Mouse (Mus musculus): ENCODE measurements around the gene Slc25a42. TPM values are rescaled to one million over a fixed set of nuclear protein-coding genes. Genes with fewer than 3 reads are reported as not detected.
"Not testable (repeated sequence)": the region's sequence is repeated elsewhere in the genome, so short reads cannot be mapped to it uniquely, and the experiment has no call there.

The Slc25a42 gene
- polyA plus RNA-seq, 1 experiment from 2014 or later: 7.6 TPM

GRCm38 (mm10) chr8:70233606-70234005, 21.5 kb upstream of the Slc25a42 start:
- ATAC-seq (replicated peaks; ENCODE audit: insufficient number of reproducible peaks, insufficient read depth, low FRiP score, low read depth): no peak
- 5% methylated on average over 13 of the region's 13 CpGs for WGBS
- Histone ChIP-seq H3K4me2 (peak overlapping the region; percentile 84), H3K36me3 (peaks cover 44% of the 10 kb centered on the region), H3K9ac (peak overlapping the region; percentile 76), H3K27me3 (no peaks in the 10 kb centered on the region), H3K9me3 (replicated peaks) (no peaks in the 10 kb centered on the region), H3K27ac (peak overlapping the region; percentile 93; the same call in 1 of the 2 replicates), H3K4me1 (replicated peaks) (peaks cover 20% of the 10 kb centered on the region), H3K4me3 (peak overlapping the region; percentile 78)

GRCm38 (mm10) chr8:70230837-70231236, 18.7 kb upstream of the Slc25a42 start:
- H3K27ac ChIP-seq: no peak overlapping the region
- H3K4me3 ChIP-seq: no peak overlapping the region
- H3K4me2 ChIP-seq: no peak overlapping the region
- no peak for ATAC-seq (replicated peaks; ENCODE audit: insufficient number of reproducible peaks, insufficient read depth, low FRiP score, low read depth)
- H3K9me3 ChIP-seq (replicated peaks): no peaks in the 10 kb centered on the region
- H3K27me3 ChIP-seq: no peaks in the 10 kb centered on the region
- 88% methylated on average over 9 of the region's 9 CpGs for WGBS
- peaks cover 16% of the 10 kb centered on the region for H3K4me1 ChIP-seq (replicated peaks)
- H3K9ac ChIP-seq: no peak overlapping the region
- peaks cover 31% of the 10 kb centered on the region for H3K36me3 ChIP-seq

- WGBS: 79% methylated on average over 4 of the region's 4 CpGs
- H3K4me3 ChIP-seq: no peak overlapping the region
- H3K27ac ChIP-seq: no peak overlapping the region
- H3K4me2 ChIP-seq: no peak overlapping the region
- ATAC-seq (replicated peaks; ENCODE audit: insufficient number of reproducible peaks, insufficient read depth, low FRiP score, low read depth): no peak
- no peaks in the 10 kb centered on the region for H3K9me3 ChIP-seq (replicated peaks)
- no peak overlapping the region for H3K9ac ChIP-seq
- H3K27me3 ChIP-seq: no peaks in the 10 kb centered on the region
- H3K36me3 ChIP-seq: peaks cover 44% of the 10 kb centered on the region
- H3K4me1 ChIP-seq (replicated peaks): no peaks in the 10 kb centered on the region
Observed at GRCm38 (mm10) chr8:70227997-70228396, 15.9 kb upstream of the Slc25a42 start.

- Histone ChIP-seq H3K36me3 (peaks cover 31% of the 10 kb centered on the region; the same call in 1 of the 2 replicates), H3K27me3 (no peaks in the 10 kb centered on the region), H3K4me2 (no peak overlapping the region), H3K9me3 (replicated peaks) (no peaks in the 10 kb centered on the region), H3K4me1 (replicated peaks) (peaks cover 18% of the 10 kb centered on the region), H3K9ac (no peak overlapping the region), H3K27ac (no peak overlapping the region), H3K4me3 (no peak overlapping the region)
- 48% methylated on average over 6 of the region's 6 CpGs for WGBS
- no peak for ATAC-seq (replicated peaks; ENCODE audit: insufficient number of reproducible peaks, insufficient read depth, low FRiP score, low read depth)
Observed at GRCm38 (mm10) chr8:70223341-70223740, 11.2 kb upstream of the Slc25a42 start.

GRCm38 (mm10) chr8:70222041-70222440, 9.9 kb upstream of the Slc25a42 start:
- H3K27ac ChIP-seq: no peak overlapping the region
- H3K9me3 ChIP-seq (replicated peaks): no peaks in the 10 kb centered on the region
- H3K4me1 ChIP-seq (replicated peaks): peaks cover 18% of the 10 kb centered on the region
- no peak overlapping the region for H3K4me3 ChIP-seq
- ATAC-seq (replicated peaks; ENCODE audit: insufficient number of reproducible peaks, insufficient read depth, low FRiP score, low read depth): no peak
- no peaks in the 10 kb centered on the region for H3K27me3 ChIP-seq
- no peak overlapping the region for H3K9ac ChIP-seq
- 93% methylated on average over 12 of the region's 12 CpGs for WGBS
- H3K36me3 ChIP-seq: peaks cover 24% of the 10 kb centered on the region; the same call in 1 of the 2 replicates
- no peak overlapping the region for H3K4me2 ChIP-seq

- no peak overlapping the region for H3K4me2 ChIP-seq
- no peak for ATAC-seq (replicated peaks; ENCODE audit: insufficient number of reproducible peaks, insufficient read depth, low FRiP score, low read depth)
- H3K4me3 ChIP-seq: no peak overlapping the region
- peaks cover 22% of the 10 kb centered on the region for H3K4me1 ChIP-seq (replicated peaks)
- peaks cover 24% of the 10 kb centered on the region; the same call in 1 of the 2 replicates for H3K36me3 ChIP-seq
- no peaks in the 10 kb centered on the region for H3K27me3 ChIP-seq
- no peak overlapping the region for H3K27ac ChIP-seq
- no peak overlapping the region for H3K9ac ChIP-seq
- 87% methylated on average over 3 of the region's 3 CpGs for WGBS
- H3K9me3 ChIP-seq (replicated peaks): no peaks in the 10 kb centered on the region
Observed at GRCm38 (mm10) chr8:70220911-70221310, 8.8 kb upstream of the Slc25a42 start.

GRCm38 (mm10) chr8:70220236-70220840, 8.2 kb upstream of the Slc25a42 start:
- peak; percentile 41; the same call in 1 of the 2 replicates for ATAC-seq (replicated peaks; ENCODE audit: insufficient number of reproducible peaks, insufficient read depth, low FRiP score, low read depth)
- 0 out of 2 replicates have a peak overlapping the region, but pooled peaks have one; percentile 22 for H3K9ac ChIP-seq
- peak overlapping the region; percentile 33 for H3K27ac ChIP-seq
- no peaks in the 10 kb centered on the region for H3K9me3 ChIP-seq (replicated peaks)
- H3K4me2 ChIP-seq: no peak overlapping the region
- no peaks in the 10 kb centered on the region for H3K27me3 ChIP-seq
- 63% methylated on average over 8 of the region's 8 CpGs for WGBS
- H3K4me1 ChIP-seq (replicated peaks): peaks cover 22% of the 10 kb centered on the region
- H3K4me3 ChIP-seq: no peak overlapping the region
- H3K36me3 ChIP-seq: peaks cover 24% of the 10 kb centered on the region; the same call in 1 of the 2 replicates

- no peak overlapping the region for H3K4me3 ChIP-seq
- H3K9me3 ChIP-seq (replicated peaks): no peaks in the 10 kb centered on the region
- no peak for ATAC-seq (replicated peaks; ENCODE audit: insufficient number of reproducible peaks, insufficient read depth, low FRiP score, low read depth)
- no peak overlapping the region for H3K4me2 ChIP-seq
- peaks cover 22% of the 10 kb centered on the region for H3K4me1 ChIP-seq (replicated peaks)
- H3K9ac ChIP-seq: no peak overlapping the region
- WGBS: 54% methylated on average over 5 of the region's 5 CpGs
- no peaks in the 10 kb centered on the region for H3K27me3 ChIP-seq
- H3K27ac ChIP-seq: no peak overlapping the region
- H3K36me3 ChIP-seq: peaks cover 13% of the 10 kb centered on the region; the same call in 1 of the 2 replicates
Observed at GRCm38 (mm10) chr8:70219107-70219684, 7.1 kb upstream of the Slc25a42 start.

- no peaks in the 10 kb centered on the region for H3K27me3 ChIP-seq
- H3K4me2 ChIP-seq: no peak overlapping the region
- no peak overlapping the region for H3K9ac ChIP-seq
- H3K36me3 ChIP-seq: peaks cover 7% of the 10 kb centered on the region; the same call in 1 of the 2 replicates
- no peak for ATAC-seq (replicated peaks; ENCODE audit: insufficient number of reproducible peaks, insufficient read depth, low FRiP score, low read depth)
- H3K4me1 ChIP-seq (replicated peaks): peaks cover 26% of the 10 kb centered on the region
- H3K27ac ChIP-seq: no peak overlapping the region
- H3K9me3 ChIP-seq (replicated peaks): no peaks in the 10 kb centered on the region
- H3K4me3 ChIP-seq: no peak overlapping the region
Observed at GRCm38 (mm10) chr8:70217441-70217840, 5.3 kb upstream of the Slc25a42 start.

- H3K4me2 ChIP-seq: no peak overlapping the region
- no peak overlapping the region for H3K9ac ChIP-seq
- no peak overlapping the region for H3K4me3 ChIP-seq
- H3K9me3 ChIP-seq (replicated peaks): no peaks in the 10 kb centered on the region
- no peaks in the 10 kb centered on the region for H3K27me3 ChIP-seq
- no peak overlapping the region for H3K27ac ChIP-seq
- 62% methylated on average over 1 of the region's 1 CpGs for WGBS
- H3K36me3 ChIP-seq: no peaks in the 10 kb centered on the region
- H3K4me1 ChIP-seq (replicated peaks): peaks cover 26% of the 10 kb centered on the region
- ATAC-seq (replicated peaks; ENCODE audit: insufficient number of reproducible peaks, insufficient read depth, low FRiP score, low read depth): no peak
Observed at GRCm38 (mm10) chr8:70216566-70216965, 4.5 kb upstream of the Slc25a42 start.

GRCm38 (mm10) chr8:70216161-70216560, 4.1 kb upstream of the Slc25a42 start:
- ATAC-seq (replicated peaks; ENCODE audit: insufficient number of reproducible peaks, insufficient read depth, low FRiP score, low read depth): not testable (repeated sequence)
- 74% methylated on average over 3 of the region's 3 CpGs for WGBS

GRCm38 (mm10) chr8:70215092-70215491, 3.0 kb upstream of the Slc25a42 start:
- Histone ChIP-seq H3K36me3 (no peaks in the 10 kb centered on the region), H3K27me3 (no peaks in the 10 kb centered on the region), H3K4me1 (replicated peaks) (peaks cover 26% of the 10 kb centered on the region), H3K4me2 (no peak overlapping the region), H3K4me3 (no peak overlapping the region), H3K9me3 (replicated peaks) (no peaks in the 10 kb centered on the region), H3K9ac (no peak overlapping the region), H3K27ac (no peak overlapping the region)
- 58% methylated on average over 5 of the region's 5 CpGs for WGBS
- ATAC-seq (replicated peaks; ENCODE audit: insufficient number of reproducible peaks, insufficient read depth, low FRiP score, low read depth): no peak

More at GRCm38 (mm10) chr8:70216161-70216560, 4.1 kb upstream of the Slc25a42 start:
- not testable (repeated sequence) for H3K36me3 ChIP-seq; H3K9ac ChIP-seq; H3K9me3 ChIP-seq (replicated peaks); H3K4me2 ChIP-seq; H3K27me3 ChIP-seq; H3K4me3 ChIP-seq; H3K27ac ChIP-seq
- H3K4me1 ChIP-seq (replicated peaks): peaks cover 26% of the 10 kb centered on the region

All from heart, embryonic 15.5 days (tissue).